Mouse (Mus musculus): ENCODE data around the gene Gbp9. TPM values are rescaled to one million over a fixed set of nuclear protein-coding genes. Genes with fewer than 3 reads are reported as not detected.
"Not testable (repeated sequence)": the region's sequence is repeated elsewhere in the genome, so short reads cannot be mapped to it uniquely, and the experiment has no call there.

The Gbp9 gene
- polyA plus RNA-seq, 1 experiment from 2014 or later, result 2.6 TPM

DNA sequence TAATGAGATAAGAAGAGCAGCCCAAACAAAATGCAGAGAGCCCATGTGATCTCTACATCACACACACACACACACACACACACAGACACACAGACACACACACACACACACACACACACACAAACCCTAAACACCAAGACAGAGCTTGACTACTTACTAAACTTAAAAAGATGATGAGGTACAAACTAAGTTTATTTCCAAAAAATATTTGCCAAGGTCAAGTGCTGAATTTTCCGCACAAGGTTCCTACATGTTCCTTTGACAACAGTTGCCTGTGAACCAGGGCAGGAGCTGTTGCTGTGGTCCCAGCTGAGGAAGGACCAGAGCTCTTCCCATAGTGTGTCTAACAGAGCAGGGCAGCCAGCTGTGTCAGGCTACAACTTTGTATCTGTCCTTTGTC is 433 bp downstream of the Gbp9 start:
- H3K9me3 ChIP-seq (ENCODE audit: low read depth, low read length), result no peaks in the 10 kb centered on the region
- H3K27me3 ChIP-seq (ENCODE audit: insufficient read depth, low read length), result no peaks in the 10 kb centered on the region
- H3K4me2 ChIP-seq, result no peak overlapping the region
- no peak overlapping the region for H3K4me3 ChIP-seq (ENCODE audit: low read depth, low read length)
- no peak overlapping the region for H3K27ac ChIP-seq (ENCODE audit: low read depth)
- H3K36me3 ChIP-seq (ENCODE audit: insufficient read depth), result no peaks in the 10 kb centered on the region
- TF ChIP-seq CTCF (IDR thresholded peaks at IDR 0.05; ENCODE audit: low read depth), result no peak
- WGBS, result 76% methylated on average over 1 of the region's 1 CpGs
- DNase-seq (no peak), ATAC-seq (ENCODE audit: insufficient read depth) (no peak)
- no peak overlapping the region for H3K9ac ChIP-seq
- H3K4me1 ChIP-seq (ENCODE audit: insufficient read depth), result no peaks in the 10 kb centered on the region

DNA sequence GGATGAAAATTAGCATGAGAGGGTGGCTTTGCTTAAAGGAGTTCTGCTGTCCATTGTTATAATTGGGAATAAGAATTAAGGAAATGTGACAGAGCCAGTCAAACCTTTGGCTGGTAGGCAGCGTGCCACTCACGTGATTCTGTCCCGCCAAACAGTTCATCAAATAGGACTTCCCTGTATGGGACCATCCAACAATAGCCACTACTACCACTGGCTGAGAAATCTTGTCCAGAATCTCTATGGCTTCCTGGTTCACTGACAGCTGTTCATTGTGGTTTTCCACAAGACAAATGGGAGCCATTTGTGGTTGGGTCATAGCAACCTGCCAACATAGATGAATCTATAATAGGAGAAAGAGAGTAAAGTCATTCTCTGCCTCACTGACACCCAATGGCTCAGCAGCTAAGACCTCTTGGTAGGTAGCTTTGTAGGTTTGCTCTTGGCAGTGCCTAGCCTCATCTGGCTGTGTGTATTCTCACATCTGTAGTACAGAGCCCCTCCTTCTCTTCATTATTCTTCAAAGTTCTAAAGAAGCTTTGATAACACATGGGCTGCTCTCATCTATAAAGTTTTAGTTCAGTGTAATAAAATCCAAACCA is 2.5 kb downstream of the Gbp9 start:
- not testable (repeated sequence) for H3K4me3 ChIP-seq (ENCODE audit: low read depth, low read length); DNase-seq; H3K9me3 ChIP-seq (ENCODE audit: low read depth, low read length); H3K36me3 ChIP-seq (ENCODE audit: insufficient read depth); ATAC-seq (ENCODE audit: insufficient read depth); H3K27me3 ChIP-seq (ENCODE audit: insufficient read depth, low read length); H3K4me2 ChIP-seq; H3K4me1 ChIP-seq (ENCODE audit: insufficient read depth); H3K27ac ChIP-seq (ENCODE audit: low read depth); H3K9ac ChIP-seq
- 87% methylated on average over 3 of the region's 3 CpGs for WGBS

DNA sequence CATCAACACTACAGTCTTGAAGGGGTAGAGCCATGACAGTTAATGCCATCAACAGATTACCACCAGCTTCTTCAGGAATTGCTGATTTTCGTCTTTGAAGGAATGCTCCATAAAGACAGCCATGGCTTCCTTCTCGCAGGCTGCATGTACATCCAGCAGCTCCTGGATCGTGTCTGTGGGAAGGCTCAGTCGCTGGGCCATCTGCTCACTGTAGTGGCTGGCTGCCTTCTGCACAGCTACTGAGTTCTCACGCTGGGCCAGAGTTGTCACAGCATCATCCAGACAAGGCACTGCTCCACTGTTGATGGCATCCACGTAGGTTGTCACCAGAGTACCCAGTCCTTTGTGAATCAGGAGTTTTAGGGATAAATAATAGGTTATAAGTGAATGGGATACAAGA is 17.6 kb downstream of the Gbp9 start:
- not testable (repeated sequence) for DNase-seq; H3K9ac ChIP-seq; ATAC-seq (ENCODE audit: insufficient read depth); H3K9me3 ChIP-seq (ENCODE audit: low read depth, low read length); H3K36me3 ChIP-seq (ENCODE audit: insufficient read depth); H3K4me1 ChIP-seq (ENCODE audit: insufficient read depth); H3K27ac ChIP-seq (ENCODE audit: low read depth); H3K27me3 ChIP-seq (ENCODE audit: insufficient read depth, low read length); H3K4me2 ChIP-seq; H3K4me3 ChIP-seq (ENCODE audit: low read depth, low read length)
- WGBS, result 65% methylated on average over 6 of the region's 6 CpGs

DNA sequence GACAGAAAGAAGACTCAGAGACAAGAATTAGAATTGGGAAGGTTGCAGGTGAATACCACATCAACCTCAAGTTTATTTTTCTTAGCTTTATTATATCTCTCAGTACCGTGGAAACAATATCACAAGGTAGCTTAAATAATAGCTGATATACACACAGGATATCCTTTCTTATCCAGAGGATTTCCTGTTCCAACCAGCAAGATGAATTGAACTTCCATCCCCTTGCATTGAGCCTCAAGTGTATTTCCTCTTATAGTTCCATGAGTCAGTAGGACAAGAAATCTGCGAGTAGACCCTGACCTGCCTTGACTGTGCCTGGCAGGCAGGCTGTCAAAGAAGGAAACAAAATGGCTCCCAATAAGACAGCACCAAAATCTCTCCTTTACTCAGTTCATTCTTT is 23.6 kb downstream of the Gbp9 start:
- no peak for ATAC-seq (ENCODE audit: insufficient read depth)
- no peak for TF ChIP-seq CTCF (IDR thresholded peaks at IDR 0.05; ENCODE audit: low read depth)
- no peak for DNase-seq
- Histone ChIP-seq H3K9me3 (ENCODE audit: low read depth, low read length) (no peaks in the 10 kb centered on the region), H3K4me1 (ENCODE audit: insufficient read depth) (no peaks in the 10 kb centered on the region), H3K27me3 (ENCODE audit: insufficient read depth, low read length) (no peaks in the 10 kb centered on the region), H3K4me2 (no peak overlapping the region), H3K4me3 (ENCODE audit: low read depth, low read length) (no peak overlapping the region), H3K36me3 (ENCODE audit: insufficient read depth) (no peaks in the 10 kb centered on the region), H3K9ac (no peak overlapping the region), H3K27ac (ENCODE audit: low read depth) (no peak overlapping the region)
- WGBS, result 72% methylated on average over 2 of the region's 2 CpGs

DNA sequence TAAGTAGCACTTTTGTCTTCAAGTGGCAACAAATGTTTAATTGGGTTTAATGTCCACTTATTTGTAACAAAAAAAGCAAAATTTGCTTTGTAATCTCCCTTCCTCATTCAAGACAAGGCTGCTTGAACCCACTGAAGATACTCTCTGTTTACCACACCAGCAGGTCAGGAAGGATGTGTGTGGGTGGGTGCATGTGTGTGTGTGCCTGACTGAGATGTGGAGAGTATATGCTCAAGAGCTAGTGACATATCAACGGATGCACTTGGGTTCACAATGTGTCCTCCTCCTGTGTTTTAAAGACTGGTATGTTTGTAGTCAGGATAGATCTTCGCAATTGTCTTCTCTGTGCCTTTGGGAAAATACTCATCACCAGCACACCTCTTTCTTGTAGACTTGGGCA is 24.6 kb downstream of the Gbp9 start:
- no peaks in the 10 kb centered on the region for H3K9me3 ChIP-seq (ENCODE audit: low read depth, low read length)
- 91% methylated on average over 2 of the region's 2 CpGs for WGBS
- no peak overlapping the region for H3K4me3 ChIP-seq (ENCODE audit: low read depth, low read length)
- no peak for ATAC-seq (ENCODE audit: insufficient read depth)
- H3K36me3 ChIP-seq (ENCODE audit: insufficient read depth), result no peaks in the 10 kb centered on the region
- no peak overlapping the region for H3K4me2 ChIP-seq
- no peaks in the 10 kb centered on the region for H3K4me1 ChIP-seq (ENCODE audit: insufficient read depth)
- no peaks in the 10 kb centered on the region for H3K27me3 ChIP-seq (ENCODE audit: insufficient read depth, low read length)
- no peak overlapping the region for H3K27ac ChIP-seq (ENCODE audit: low read depth)
- TF ChIP-seq CTCF (IDR thresholded peaks at IDR 0.05; ENCODE audit: low read depth), result no peak
- H3K9ac ChIP-seq, result no peak overlapping the region
- no peak for DNase-seq

DNA sequence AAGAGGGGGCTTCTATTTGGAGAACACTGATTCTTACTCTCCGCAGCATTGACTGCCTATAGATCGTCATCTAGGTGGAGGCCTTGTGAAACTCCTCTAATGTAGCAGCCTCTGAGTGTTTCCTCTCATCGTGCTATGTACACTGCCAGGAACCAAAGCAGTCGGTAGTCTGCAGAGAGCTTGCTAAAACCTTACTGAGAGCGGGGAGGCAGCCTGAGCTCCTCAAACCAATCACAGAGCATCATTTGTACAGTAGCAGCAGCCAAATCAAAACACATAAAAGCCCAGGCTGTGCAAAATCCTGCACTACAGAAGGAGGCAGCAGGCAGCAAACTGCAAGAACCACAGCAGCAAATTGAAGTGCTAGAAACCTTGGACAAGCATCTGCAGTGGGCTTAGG is 25.7 kb downstream of the Gbp9 start:
- Histone ChIP-seq H3K4me2 (no peak overlapping the region), H3K9ac (no peak overlapping the region), H3K4me1 (ENCODE audit: insufficient read depth) (no peaks in the 10 kb centered on the region), H3K27ac (ENCODE audit: low read depth) (no peak overlapping the region), H3K9me3 (ENCODE audit: low read depth, low read length) (no peaks in the 10 kb centered on the region), H3K27me3 (ENCODE audit: insufficient read depth, low read length) (no peaks in the 10 kb centered on the region), H3K4me3 (ENCODE audit: low read depth, low read length) (no peak overlapping the region), H3K36me3 (ENCODE audit: insufficient read depth) (no peaks in the 10 kb centered on the region)
- TF ChIP-seq CTCF (IDR thresholded peaks at IDR 0.05; ENCODE audit: low read depth), result no peak
- WGBS, result 85% methylated on average over 5 of the region's 5 CpGs
- DNase-seq, result no peak
- ATAC-seq (ENCODE audit: insufficient read depth), result no peak

DNA sequence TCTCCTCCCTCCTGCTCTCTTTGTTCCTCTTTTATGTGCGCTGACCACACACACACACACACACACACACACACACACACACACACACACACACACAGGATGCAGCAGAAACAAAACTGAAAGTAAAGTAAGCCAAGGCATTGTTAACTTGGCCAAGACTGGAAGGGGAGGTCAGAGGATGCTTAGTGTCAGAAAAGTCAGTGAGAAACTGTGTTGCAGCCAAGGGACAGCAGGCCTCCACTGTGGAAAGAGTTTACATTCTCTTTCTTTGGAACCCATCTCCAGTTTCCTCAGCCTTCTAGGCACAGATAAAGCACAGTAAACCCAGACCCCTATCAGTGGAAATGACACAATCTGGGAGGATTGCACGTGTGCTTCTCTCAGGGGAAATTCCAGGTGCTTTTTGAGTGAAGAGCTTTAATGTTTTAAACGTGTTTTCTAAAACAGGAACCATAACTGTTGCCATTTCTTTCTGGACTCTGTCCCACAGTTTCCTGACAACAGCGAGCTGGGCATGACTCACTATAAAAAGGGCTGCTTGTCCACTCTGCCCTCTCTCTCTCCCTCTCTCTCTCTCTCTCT is 29.0 kb downstream of the Gbp9 start:
- 8% methylated on average over 4 of the region's 4 CpGs for WGBS
- H3K9me3 ChIP-seq (ENCODE audit: low read depth, low read length); H3K4me3 ChIP-seq (ENCODE audit: low read depth, low read length); H3K4me2 ChIP-seq; H3K36me3 ChIP-seq (ENCODE audit: insufficient read depth); H3K27me3 ChIP-seq (ENCODE audit: insufficient read depth, low read length); H3K9ac ChIP-seq; H3K4me1 ChIP-seq (ENCODE audit: insufficient read depth): not testable (repeated sequence)
- peak; percentile 77 for ATAC-seq (ENCODE audit: insufficient read depth)
- H3K27ac ChIP-seq (ENCODE audit: low read depth), result peak overlapping the region; percentile 36; the same call in 1 of the 2 replicates
- DNase-seq, result peak; percentile 47

DNA sequence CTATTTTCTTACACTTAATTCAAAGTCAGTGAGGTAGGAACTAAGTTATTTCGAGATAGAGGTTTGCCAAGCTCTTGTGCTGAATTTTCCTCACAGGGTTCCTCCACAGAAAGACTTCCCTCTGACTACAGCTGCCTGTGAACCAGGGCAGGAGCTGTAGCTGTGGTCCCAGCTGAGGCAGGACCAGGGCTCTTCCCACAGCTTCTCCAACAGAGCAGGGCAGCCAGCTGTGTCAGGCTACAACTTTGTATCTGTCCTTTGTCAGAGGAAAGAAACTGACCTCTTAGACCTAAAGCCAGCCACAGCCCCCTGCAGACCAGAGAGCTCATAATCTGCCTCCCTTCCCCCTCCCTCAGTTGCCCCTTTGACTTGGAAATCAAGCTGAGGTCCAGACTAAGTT is 29.6 kb downstream of the Gbp9 start:
- ATAC-seq (ENCODE audit: insufficient read depth); H3K9ac ChIP-seq; H3K4me1 ChIP-seq (ENCODE audit: insufficient read depth); H3K27me3 ChIP-seq (ENCODE audit: insufficient read depth, low read length); H3K36me3 ChIP-seq (ENCODE audit: insufficient read depth); H3K4me3 ChIP-seq (ENCODE audit: low read depth, low read length); H3K27ac ChIP-seq (ENCODE audit: low read depth); H3K9me3 ChIP-seq (ENCODE audit: low read depth, low read length): not testable (repeated sequence)
- peak overlapping the region; percentile 15; the same call in 1 of the 2 replicates for H3K4me2 ChIP-seq
- peak; percentile 3 for DNase-seq
- 31% methylated on average over 1 of the region's 1 CpGs for WGBS

DNA sequence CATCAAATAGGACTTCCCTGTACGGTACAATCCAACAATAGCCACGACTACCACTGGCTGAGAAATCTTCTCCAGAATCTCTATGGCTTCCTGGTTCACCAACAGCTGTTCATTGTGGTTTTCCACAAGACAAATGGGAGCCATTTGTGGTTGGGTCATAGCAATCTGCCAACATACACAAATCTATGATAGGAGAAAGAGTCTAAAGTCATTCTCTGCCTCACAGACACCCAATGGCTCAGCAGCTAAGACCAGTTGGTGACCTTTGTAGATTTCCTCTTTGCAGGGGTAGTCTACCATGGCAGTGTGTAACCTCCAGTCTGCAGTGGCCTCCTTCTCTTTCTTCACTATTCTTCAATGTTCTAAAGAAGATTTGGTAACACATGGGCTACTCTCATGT is 33.6 kb downstream of the Gbp9 start:
- H3K36me3 ChIP-seq (ENCODE audit: insufficient read depth); H3K4me3 ChIP-seq (ENCODE audit: low read depth, low read length); DNase-seq; H3K9ac ChIP-seq; H3K9me3 ChIP-seq (ENCODE audit: low read depth, low read length); ATAC-seq (ENCODE audit: insufficient read depth); H3K4me2 ChIP-seq; H3K27me3 ChIP-seq (ENCODE audit: insufficient read depth, low read length); H3K27ac ChIP-seq (ENCODE audit: low read depth); H3K4me1 ChIP-seq (ENCODE audit: insufficient read depth): not testable (repeated sequence)
- 76% methylated on average over 2 of the region's 2 CpGs for WGBS
